Comparison of ENCODE assay signal across 23 mouse cellular contexts in the genomic region with DNA sequence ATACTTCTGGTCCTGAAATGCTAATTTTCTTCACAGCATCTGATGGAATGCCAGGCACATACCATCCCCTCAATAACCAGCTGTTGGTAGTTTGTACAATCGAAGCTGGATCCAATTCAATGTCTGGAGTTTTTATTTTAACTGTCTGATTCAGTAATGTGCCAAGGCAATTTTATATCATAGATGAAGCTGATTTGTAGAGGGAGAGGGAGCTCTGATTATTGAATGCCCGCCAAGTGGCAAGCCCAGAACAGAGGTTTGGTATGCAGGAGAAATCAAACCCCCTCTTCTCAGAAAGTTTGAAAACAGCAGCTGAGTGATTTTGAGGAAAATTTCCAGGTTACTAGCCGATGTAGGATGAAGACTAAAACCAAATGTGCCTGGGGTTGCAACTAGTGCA.
DNase-seq lines count a peak whose midpoint lies in the region; ATAC-seq and TF ChIP-seq lines count a peak whose summit lies in the region.
"Had no signal": no experiment of that assay in that cellular context is flagged by ENCODE, and none has a peak within 500 bp of the region (broad histone marks: within the 10 kb centered on the region; RNA-seq: fewer than 3 reads in every experiment).

No protein-coding gene starts in this region.

- no peak overlapping the region for H3K4me2 ChIP-seq in embryonic facial prominence, embryonic 14.5 days (ENCODE audit: low read depth, low read length)
- no peak overlapping the region for H3K4me2 ChIP-seq in forebrain, postnatal 0 days (ENCODE audit: low read depth)
- H3K4me2 ChIP-seq in limb, embryonic 13.5 days (replicated peaks): no peak overlapping the region
- no peak overlapping the region for H3K4me2 ChIP-seq in limb, embryonic 14.5 days (replicated peaks; ENCODE audit: low read depth, low read length, severe bottlenecking)

- no peak for TF ChIP-seq POLR2A in limb, embryonic 14.5 days (IDR thresholded peaks at IDR 0.05; ENCODE audit: borderline replicate concordance, extremely low read depth, insufficient read depth, insufficient read length)

- no peaks in the 10 kb centered on the region for H3K27me3 ChIP-seq in embryonic facial prominence, embryonic 14.5 days (replicated peaks; ENCODE audit: control insufficient read depth, insufficient read depth, low read length)
- H3K27me3 ChIP-seq in embryonic facial prominence, embryonic 10.5 days (replicated peaks; ENCODE audit: low read depth, poor library complexity, severe bottlenecking): no peaks in the 10 kb centered on the region
- H3K27me3 ChIP-seq in forebrain, postnatal 0 days (ENCODE audit: insufficient read depth, low read length): no peaks in the 10 kb centered on the region
- H3K27me3 ChIP-seq in forebrain, embryonic 10.5 days (ENCODE audit: poor library complexity, severe bottlenecking): no peaks in the 10 kb centered on the region
- H3K27me3 ChIP-seq in limb, embryonic 13.5 days: no peaks in the 10 kb centered on the region
- no peaks in the 10 kb centered on the region for H3K27me3 ChIP-seq in limb, embryonic 10.5 days (ENCODE audit: low read depth, poor library complexity, severe bottlenecking)
- no peaks in the 10 kb centered on the region for H3K27me3 ChIP-seq in limb, embryonic 14.5 days (ENCODE audit: control insufficient read depth, insufficient read depth, low read length)
- H3K27me3 ChIP-seq: CH12.LX, Patski had no signal

- no peaks in the 10 kb centered on the region for H3K9me3 ChIP-seq in embryonic facial prominence, embryonic 14.5 days (ENCODE audit: control insufficient read depth, low read length)
- no peaks in the 10 kb centered on the region for H3K9me3 ChIP-seq in embryonic facial prominence, embryonic 10.5 days
- no peaks in the 10 kb centered on the region for H3K9me3 ChIP-seq in forebrain, postnatal 0 days (ENCODE audit: low read length)
- no peaks in the 10 kb centered on the region for H3K9me3 ChIP-seq in forebrain, embryonic 10.5 days
- H3K9me3 ChIP-seq in limb, embryonic 13.5 days: no peaks in the 10 kb centered on the region
- no peaks in the 10 kb centered on the region for H3K9me3 ChIP-seq in limb, embryonic 10.5 days (replicated peaks)
- H3K9me3 ChIP-seq in limb, embryonic 14.5 days (ENCODE audit: control insufficient read depth, low read length): no peaks in the 10 kb centered on the region

- DNase-seq in embryonic facial prominence, embryonic 14.5 days (ENCODE audit: low spot score): peak; percentile 80
- no peak for DNase-seq in embryonic facial prominence, embryonic 10.5 days (ENCODE audit: low spot score)
- DNase-seq in forebrain, postnatal 0 days: peak; percentile 3
- no peak for DNase-seq in forebrain, embryonic 10.5 days (ENCODE audit: extremely low spot score, low spot score)
- DNase-seq in limb, embryonic 10.5 days (ENCODE audit: low spot score): no peak
- DNase-seq in limb, embryonic 14.5 days (ENCODE audit: low spot score): peak; percentile 55
- no peak for DNase-seq in T-cell, adult 2 months (ENCODE audit: low spot score)
- DNase-seq: adrenal gland, adult 2 months; adrenal gland, adult 8-10 months; adrenal gland, postnatal 10 days; adrenal gland, postnatal 14 days; adrenal gland, postnatal 25 days; adrenal gland, postnatal 36 days; B cell, adult 2 months; cerebellum, adult 11 months; cerebellum, adult 11-12 months; cerebellum, adult 18-20 months had no signal

- WGBS in embryonic facial prominence, embryonic 14.5 days: 28% methylated on average over 3 of the region's 3 CpGs
- 85% methylated on average over 3 of the region's 3 CpGs for WGBS in embryonic facial prominence, embryonic 10.5 days
- 76% methylated on average over 3 of the region's 3 CpGs for WGBS in forebrain, postnatal 0 days
- WGBS in forebrain, embryonic 10.5 days: 89% methylated on average over 3 of the region's 3 CpGs
- whole genome bisulfite sequencing in limb, embryonic 13.5 days: 49% methylated on average over 3 of the region's 3 CpGs
- WGBS in limb, embryonic 10.5 days: 82% methylated on average over 3 of the region's 3 CpGs
- 38% methylated on average over 3 of the region's 3 CpGs for WGBS in limb, embryonic 14.5 days

- H3K4me1 ChIP-seq in embryonic facial prominence, embryonic 14.5 days (ENCODE audit: control insufficient read depth, insufficient read depth, low read length): no peaks in the 10 kb centered on the region
- no peaks in the 10 kb centered on the region for H3K4me1 ChIP-seq in embryonic facial prominence, embryonic 10.5 days
- H3K4me1 ChIP-seq in forebrain, postnatal 0 days (ENCODE audit: insufficient read depth): no peaks in the 10 kb centered on the region
- H3K4me1 ChIP-seq in forebrain, embryonic 10.5 days: no peaks in the 10 kb centered on the region
- H3K4me1 ChIP-seq in limb, embryonic 13.5 days: no peaks in the 10 kb centered on the region
- no peaks in the 10 kb centered on the region for H3K4me1 ChIP-seq in limb, embryonic 10.5 days
- no peaks in the 10 kb centered on the region for H3K4me1 ChIP-seq in limb, embryonic 14.5 days (ENCODE audit: control insufficient read depth, insufficient read depth, low read length)

- no peaks in the 10 kb centered on the region for H3K36me3 ChIP-seq in embryonic facial prominence, embryonic 14.5 days (ENCODE audit: control insufficient read depth, insufficient read depth, low read length)
- no peaks in the 10 kb centered on the region for H3K36me3 ChIP-seq in embryonic facial prominence, embryonic 10.5 days (replicated peaks)
- H3K36me3 ChIP-seq in forebrain, postnatal 0 days (ENCODE audit: insufficient read depth): no peaks in the 10 kb centered on the region
- H3K36me3 ChIP-seq in forebrain, embryonic 10.5 days (replicated peaks): no peaks in the 10 kb centered on the region
- no peaks in the 10 kb centered on the region for H3K36me3 ChIP-seq in limb, embryonic 13.5 days
- H3K36me3 ChIP-seq in limb, embryonic 10.5 days: no peaks in the 10 kb centered on the region
- no peaks in the 10 kb centered on the region for H3K36me3 ChIP-seq in limb, embryonic 14.5 days (ENCODE audit: control insufficient read depth, insufficient read depth, low read length)
- H3K36me3 ChIP-seq: G1E had no signal

- no peak overlapping the region for H3K4me3 ChIP-seq in embryonic facial prominence, embryonic 14.5 days (ENCODE audit: low read depth, low read length)
- no peak overlapping the region for H3K4me3 ChIP-seq in embryonic facial prominence, embryonic 10.5 days
- no peak overlapping the region for H3K4me3 ChIP-seq in forebrain, postnatal 0 days (ENCODE audit: low read depth, low read length)
- no peak overlapping the region for H3K4me3 ChIP-seq in forebrain, embryonic 10.5 days
- no peak overlapping the region for H3K4me3 ChIP-seq in limb, embryonic 13.5 days
- H3K4me3 ChIP-seq in limb, embryonic 10.5 days: no peak overlapping the region
- no peak overlapping the region for H3K4me3 ChIP-seq in limb, embryonic 14.5 days (replicated peaks; ENCODE audit: low read length)

- TF ChIP-seq CTCF in forebrain, postnatal 0 days (IDR thresholded peaks at IDR 0.05; ENCODE audit: low read depth): no peak

- ATAC-seq in embryonic facial prominence, embryonic 14.5 days (ENCODE audit: low read depth): peak; percentile 53
- no peak for ATAC-seq in forebrain, postnatal 0 days
- ATAC-seq in limb, embryonic 13.5 days (ENCODE audit: low FRiP score, low read depth): peak; percentile 24; the same call in 1 of the 2 replicates
- ATAC-seq in limb, embryonic 14.5 days (ENCODE audit: low FRiP score, low read depth): peak; percentile 41; the same call in 1 of the 2 replicates
- ATAC-seq: activated CD4-positive, CD25-positive, alpha-beta regulatory T cell, adult 4 months; CD4-positive, CD25-positive, alpha-beta regulatory T cell, adult 4 months; Patski had no signal

- no peak overlapping the region; the same call in 1 of the 2 replicates for H3K27ac ChIP-seq in embryonic facial prominence, embryonic 14.5 days (replicated peaks; ENCODE audit: low read depth, low read length)
- no peak overlapping the region for H3K27ac ChIP-seq in embryonic facial prominence, embryonic 10.5 days (replicated peaks)
- no peak overlapping the region for H3K27ac ChIP-seq in forebrain, postnatal 0 days (ENCODE audit: low read depth, low read length)
- no peak overlapping the region for H3K27ac ChIP-seq in forebrain, embryonic 10.5 days
- H3K27ac ChIP-seq in limb, embryonic 13.5 days: no peak overlapping the region
- H3K27ac ChIP-seq in limb, embryonic 10.5 days: no peak overlapping the region
- H3K27ac ChIP-seq in limb, embryonic 14.5 days (replicated peaks; ENCODE audit: low read depth, low read length): no peak overlapping the region

- H3K9ac ChIP-seq in embryonic facial prominence, embryonic 14.5 days (ENCODE audit: low read depth, low read length): no peak overlapping the region
- no peak overlapping the region for H3K9ac ChIP-seq in forebrain, postnatal 0 days
- no peak overlapping the region for H3K9ac ChIP-seq in limb, embryonic 13.5 days
- H3K9ac ChIP-seq in limb, embryonic 14.5 days (ENCODE audit: low read depth, low read length, severe bottlenecking): no peak overlapping the region

Comparison
In these comparisons a context has a peak if more than half of its experiments do, and no peak if none do; other contexts are left out.
1. DNase-seq: peak in embryonic facial prominence, embryonic 14.5 days (single experiment), forebrain, postnatal 0 days (single experiment) and limb, embryonic 14.5 days (single experiment); none in embryonic facial prominence, embryonic 10.5 days (single experiment), forebrain, embryonic 10.5 days (single experiment), limb, embryonic 10.5 days (single experiment) and T-cell, adult 2 months (single experiment).